Mouse (Mus musculus) skeletal muscle tissue, postnatal 0 days (tissue): Measurements from ENCODE around the gene Prkd2. TPM values are rescaled to one million over a fixed set of nuclear protein-coding genes. Genes with fewer than 3 reads are reported as not detected.

Experiments
- polyA plus RNA-seq: library from polyadenylated mRNA; unstranded; fragments of >200 nt; fragmentation: Nextera tagmentation; extraction: Ambion mirVana; gene quantifications from 2 replicates; pipeline ENCODE4 v1.2.1, GENCODE M21; 2015

Prkd2 gene
- polyA plus RNA-seq = 7.3 and 8.5 TPM in 2 replicates

GRCm38 (mm10) chr7:16842645-16843063 lies at the start of gene Prkd2:
Gene Prkd2 (plus strand): TSS chr7:16842902.

GRCm38 (mm10) chr7:16815351-16815941 lies 27.3 kb upstream of the Prkd2 start, which contains the start of gene Strn4:
Gene Strn4 (plus strand): TSS chr7:16815889.

GRCm38 (mm10) chr7:16816475-16817122 lies 26.1 kb upstream of the Prkd2 start, which contains the start of gene Fkrp:
Gene Fkrp (minus strand): TSS chr7:16816732.

GRCm38 (mm10) chr7:16875310-16875325 lies 32.4 kb downstream of the Prkd2 start, which contains the start of gene Dact3:
Gene Dact3 (plus strand): TSS chr7:16875317.

GRCm38 (mm10) chr7:16891641-16892351 lies 49.1 kb downstream of the Prkd2 start, which contains the start of gene Gng8:
Gene Gng8 (plus strand): TSS chr7:16891786.

GRCm38 (mm10) chr7:16906281-16906680 lies 63.6 kb downstream of the Prkd2 start, which contains the start of gene Ptgir:
Gene Ptgir (plus strand): TSS chr7:16906490.

Other genes starting within 250 kb of the Prkd2 start
- gene Arhgap35, start 227.9 kb upstream of the Prkd2 start, polyA plus RNA-seq = 5.1 and 5.7 TPM in 2 replicates
- gene Ceacam15, start 167.2 kb upstream of the Prkd2 start, polyA plus RNA-seq = 0.15 TPM in 1 of 2 replicates, not detected in the other
- gene Ceacam9, start 121.0 kb upstream of the Prkd2 start, polyA plus RNA-seq = not detected in 2 replicates
- gene Ap2s1, start 104.5 kb upstream of the Prkd2 start, polyA plus RNA-seq = 133 and 164 TPM in 2 replicates
- gene Slc1a5, start 61.6 kb upstream of the Prkd2 start, polyA plus RNA-seq = 28.7 and 76.6 TPM in 2 replicates
- gene Strn4, start 27.0 kb upstream of the Prkd2 start, polyA plus RNA-seq = 38.7 and 38.9 TPM in 2 replicates
- 16.7 and 18.5 TPM in 2 replicates for gene Fkrp, start 26.2 kb upstream of the Prkd2 start, polyA plus RNA-seq
- gene Dact3, start 32.4 kb downstream of the Prkd2 start, polyA plus RNA-seq = 2.1 and 3.8 TPM in 2 replicates
- gene Gng8, start 48.9 kb downstream of the Prkd2 start, polyA plus RNA-seq = 2.1 and 2.2 TPM in 2 replicates
- gene Ptgir, start 63.6 kb downstream of the Prkd2 start, polyA plus RNA-seq = 1.7 and 1.9 TPM in 2 replicates
- 46.4 and 58.8 TPM in 2 replicates for gene Calm3, start 81.2 kb downstream of the Prkd2 start, polyA plus RNA-seq
- 27.5 and 27.9 TPM in 2 replicates for gene Pnmal2, start 101.8 kb downstream of the Prkd2 start, polyA plus RNA-seq
- 0.33 and 0.38 TPM in 2 replicates for gene Pnmal1, start 116.8 kb downstream of the Prkd2 start, polyA plus RNA-seq
- 0.03 TPM in 1 of 2 replicates, not detected in the other for gene Gm42372, start 140.2 kb downstream of the Prkd2 start, polyA plus RNA-seq
- 12.8 and 14.3 TPM in 2 replicates for gene Ccdc8, start 149.8 kb downstream of the Prkd2 start, polyA plus RNA-seq
- gene Ppp5c, start 185.0 kb downstream of the Prkd2 start, polyA plus RNA-seq = 67.2 and 70.1 TPM in 2 replicates
- 6.8 TPM in 2 replicates for gene Hif3a, start 219.5 kb downstream of the Prkd2 start, polyA plus RNA-seq
- 0.23 and 0.27 TPM in 2 replicates for gene Psg16, start 231.1 kb downstream of the Prkd2 start, polyA plus RNA-seq